Mouse (Mus musculus) brown adipose tissue, adult 24 weeks (tissue): Measurements from ENCODE around the gene Kcna2. TPM values are rescaled to one million over a fixed set of nuclear protein-coding genes. Genes with fewer than 3 reads are reported as not detected.

Experiments used
- H3K27ac ChIP-seq: fragments of 200-500 bp; replicated peaks from 2 replicates; pipeline ENCODE4 v1.5.1; 2012; ENCODE audit warnings: low read depth, mild to moderate bottlenecking, low read length
- H3K4me1 ChIP-seq: fragments of 200-500 bp; 2 replicates; pipeline ENCODE4 v1.6.1; 2012; ENCODE audit warnings: low read length, mixed read lengths; ENCODE audit not compliant: control insufficient read depth, insufficient read depth, insufficient read length
- H3K4me3 ChIP-seq: fragments of 200-500 bp; 2 replicates; pipeline ENCODE4 v1.5.1; 2012; ENCODE audit warnings: low read depth, mild to moderate bottlenecking, low read length, moderate library complexity; ENCODE audit not compliant: insufficient read depth
- polyA plus RNA-seq: library from polyadenylated mRNA; stranded (reverse); fragments of >200 nt; gene quantifications from 2 replicates; pipeline ENCODE4 v1.2.4, GENCODE M21; 2012; ENCODE audit not compliant: missing spikeins, insufficient read depth, insufficient read length

Gene Kcna2
- polyA plus RNA-seq, 1 experiment = 1.6 TPM

- H3K4me1 ChIP-seq = no peaks in the 10 kb centered on the region
- H3K27ac ChIP-seq = no peak overlapping the region
- no peak overlapping the region for H3K4me3 ChIP-seq
Observed at GRCm38 (mm10) chr3:107158856-107159255, 57.9 kb downstream of the Kcna2 start.

GRCm38 (mm10) chr3:107159418-107159817 lies 58.5 kb downstream of the Kcna2 start:
- Histone ChIP-seq H3K27ac (no peak overlapping the region), H3K4me3 (no peak overlapping the region), H3K4me1 (no peaks in the 10 kb centered on the region)

- no peaks in the 10 kb centered on the region for H3K4me1 ChIP-seq
- H3K27ac ChIP-seq = no peak overlapping the region
- H3K4me3 ChIP-seq = no peak overlapping the region
Observed at GRCm38 (mm10) chr3:107159859-107160324, 58.9 kb downstream of the Kcna2 start.

- H3K27ac ChIP-seq = no peak overlapping the region
- no peaks in the 10 kb centered on the region for H3K4me1 ChIP-seq
- no peak overlapping the region for H3K4me3 ChIP-seq
Observed at GRCm38 (mm10) chr3:107162741-107163140, 61.8 kb downstream of the Kcna2 start.

Other genes starting within 250 kb of the Kcna2 start
- 0.55 TPM in 1 of 2 replicates, not detected in the other for gene Kcna3, start 65.0 kb upstream of the Kcna2 start, polyA plus RNA-seq
- not detected in 2 replicates for gene Kcna10, start 81.9 kb downstream of the Kcna2 start, polyA plus RNA-seq
- not detected in 2 replicates for gene Cym, start 120.6 kb downstream of the Kcna2 start, polyA plus RNA-seq
- not detected in 2 replicates for gene A630076J17Rik, start 129.5 kb downstream of the Kcna2 start, polyA plus RNA-seq
- gene Prok1, start 138.6 kb downstream of the Kcna2 start, polyA plus RNA-seq = not detected in 2 replicates
- 146 and 167 TPM in 2 replicates for gene Lamtor5, start 177.7 kb downstream of the Kcna2 start, polyA plus RNA-seq
- gene Slc16a4, start 190.1 kb downstream of the Kcna2 start, polyA plus RNA-seq = 0.83 TPM in 1 of 2 replicates, not detected in the other
- gene Rbm15, start 232.5 kb downstream of the Kcna2 start, polyA plus RNA-seq = 7.2 and 8.9 TPM in 2 replicates